Comparison of ENCODE assay signal across 9 mouse cellular contexts in genomic region chr5:77228986-77229385, GRCm38 (mm10). TPM values are rescaled to one million over a fixed set of nuclear protein-coding genes. Genes with fewer than 3 reads are reported as not detected.
DNase-seq lines count a peak whose midpoint lies in the region; ATAC-seq lines count a peak whose summit lies in the region.
"Had no signal": no experiment of that assay in that cellular context is flagged by ENCODE, and none has a peak within 500 bp of the region (broad histone marks: within the 10 kb centered on the region; RNA-seq: fewer than 3 reads in every experiment).

No protein-coding gene starts in this region.

- 36% methylated on average over 1 of the region's 1 CpGs for WGBS in hindbrain, embryonic 11.5 days
- WGBS in hindbrain, embryonic 10.5 days, result 36% methylated on average over 1 of the region's 1 CpGs

- H3K4me2 ChIP-seq in hindbrain, embryonic 11.5 days (replicated peaks; ENCODE audit: low read depth, low read length), result no peak overlapping the region

- no peaks in the 10 kb centered on the region for H3K27me3 ChIP-seq in hindbrain, embryonic 11.5 days (ENCODE audit: control insufficient read depth, insufficient read depth, low read length)
- no peaks in the 10 kb centered on the region for H3K27me3 ChIP-seq in hindbrain, embryonic 10.5 days (ENCODE audit: insufficient read depth, poor library complexity, severe bottlenecking)
- H3K27me3 ChIP-seq in splenic B cell, adult 2 months (ENCODE audit: control insufficient read depth, insufficient read depth, low read length, poor library complexity, severe bottlenecking), result no peaks in the 10 kb centered on the region

- no peak overlapping the region for H3K4me3 ChIP-seq in hindbrain, embryonic 11.5 days (ENCODE audit: low read depth, low read length)
- no peak overlapping the region for H3K4me3 ChIP-seq in hindbrain, embryonic 10.5 days

- H3K9ac ChIP-seq in hindbrain, embryonic 11.5 days (ENCODE audit: low read depth, low read length), result no peak overlapping the region

- no peaks in the 10 kb centered on the region for H3K36me3 ChIP-seq in hindbrain, embryonic 11.5 days (ENCODE audit: control insufficient read depth, insufficient read depth, low read length)
- no peaks in the 10 kb centered on the region for H3K36me3 ChIP-seq in hindbrain, embryonic 10.5 days
- no peaks in the 10 kb centered on the region for H3K36me3 ChIP-seq in splenic B cell, adult 2 months (ENCODE audit: control insufficient read depth, insufficient read depth, low read length, poor library complexity, severe bottlenecking)

- no peaks in the 10 kb centered on the region for H3K4me1 ChIP-seq in hindbrain, embryonic 11.5 days (replicated peaks; ENCODE audit: control insufficient read depth, insufficient read depth, low read length)
- H3K4me1 ChIP-seq in hindbrain, embryonic 10.5 days (replicated peaks), result no peaks in the 10 kb centered on the region

- DNase-seq in hindbrain, embryonic 11.5 days (ENCODE audit: low spot score), result peak; percentile 43
- DNase-seq in hindbrain, embryonic 10.5 days (ENCODE audit: low spot score), result no peak
- DNase-seq in CD4-positive helper T cell, adult 2 months (ENCODE audit: low read depth, low spot score), result peak; percentile 63
- peak; percentile 61 for DNase-seq in brain, adult 2 months (ENCODE audit: low read depth, low spot score)
- DNase-seq in splenic B cell, adult 2 months (ENCODE audit: low read depth, low spot score), result peak; percentile 76
- DNase-seq in cerebellum, adult 8-10 months, result no peak
- no peak for DNase-seq in heart, postnatal 4 days

- H3K27ac ChIP-seq in hindbrain, embryonic 11.5 days (ENCODE audit: low read depth, low read length), result no peak overlapping the region
- no peak overlapping the region for H3K27ac ChIP-seq in hindbrain, embryonic 10.5 days

- no peaks in the 10 kb centered on the region for H3K9me3 ChIP-seq in hindbrain, embryonic 11.5 days (ENCODE audit: control insufficient read depth, low read length)
- H3K9me3 ChIP-seq in hindbrain, embryonic 10.5 days, result no peaks in the 10 kb centered on the region

- ATAC-seq in hindbrain, embryonic 11.5 days (ENCODE audit: low FRiP score), result no peak
- peak; percentile 90 for ATAC-seq in inflammation-experienced regulatory T-cells, adult 6 months

RNA-seq across cellular contexts. Expression of gene Spink2, which starts 17.7 kb away (rescaled TPM):
- 0.77 and 2.5 TPM in 2 replicates for polyA plus RNA-seq in hindbrain, embryonic 11.5 days (2014; fragmentation: Nextera tagmentation; extraction: Ambion mirVana)
- 0.50 and 0.52 TPM in 2 replicates for polyA plus RNA-seq in hindbrain, embryonic 10.5 days (2016; fragmentation: Nextera tagmentation; extraction: Ambion mirVana)
- under 1 TPM in 1 of 3 experiments, not detected in 2; 0.63 TPM for polyA plus RNA-seq in inflammation-experienced regulatory T-cells, adult 6 months (2017; shearing (Covaris generic))
- total RNA-seq in heart, postnatal 4 days (2021), result under 1 TPM; 0.48 to 0.74 TPM
- total RNA-seq: layer of hippocampus, postnatal 14 days had no signal

RNA-seq across cellular contexts. Expression of gene Rest, which starts 36.3 kb away (rescaled TPM):
- 23.8 and 24.5 TPM in 2 replicates for polyA plus RNA-seq in hindbrain, embryonic 11.5 days (2014; fragmentation: Nextera tagmentation; extraction: Ambion mirVana)
- 17.1 and 22.8 TPM in 2 replicates for polyA plus RNA-seq in hindbrain, embryonic 10.5 days (2016; fragmentation: Nextera tagmentation; extraction: Ambion mirVana)
- polyA plus RNA-seq in inflammation-experienced regulatory T-cells, adult 6 months (2017; shearing (Covaris generic)), result 10 to 100 TPM; 11.8 to 18.0 (median 17.7) TPM
- total RNA-seq in heart, postnatal 4 days (2021), result 10 to 100 TPM; 33.2 to 34.3 TPM

Comparison
In these comparisons a context has a peak if more than half of its experiments do, and no peak if none do; other contexts are left out.
1. DNase-seq: peak in hindbrain, embryonic 11.5 days (single experiment), CD4-positive helper T cell, adult 2 months (single experiment), brain, adult 2 months (single experiment) and splenic B cell, adult 2 months (single experiment); none in hindbrain, embryonic 10.5 days (single experiment), cerebellum, adult 8-10 months (single experiment) and heart, postnatal 4 days (single experiment).